ENCODE assay signal across 16 mouse cellular contexts in genomic region chr1:91046237-91046636, GRCm38 (mm10).
"Had no signal": no experiment of that assay in that cellular context is flagged by ENCODE, and none has a peak within 500 bp of the region (broad histone marks: within the 10 kb centered on the region; RNA-seq: fewer than 3 reads in every experiment).

No protein-coding gene starts in this region.

- ATAC-seq: intestine, postnatal 0 days had no signal

- H3K4me2 ChIP-seq: limb, embryonic 13.5 days; liver, embryonic 11.5 days; liver, embryonic 15.5 days; lung, embryonic 14.5 days; neural tube, embryonic 12.5 days had no signal

- H3K36me3 ChIP-seq: limb, embryonic 13.5 days; liver, embryonic 15.5 days; midbrain, embryonic 10.5 days; neural tube, embryonic 12.5 days had no signal

- H3K27me3 ChIP-seq: neural tube, embryonic 12.5 days had no signal

- H3K9me3 ChIP-seq: limb, embryonic 13.5 days; liver, embryonic 15.5 days; midbrain, embryonic 10.5 days; neural tube, embryonic 12.5 days had no signal

- DNase-seq: kidney, adult 8-10 months; kidney, postnatal 25 days; left cerebral cortex, postnatal 4 days; lung, embryonic 14.5 days; lung, postnatal 10 days; midbrain, embryonic 14.5 days; retina, postnatal 1 day; right cerebral cortex, postnatal 4 days; spleen, adult 18-20 months; thymus, postnatal 4 days had no signal

- H3K4me3 ChIP-seq: limb, embryonic 13.5 days; liver, embryonic 15.5 days; midbrain, embryonic 10.5 days; neural tube, embryonic 12.5 days had no signal

- H3K27ac ChIP-seq: limb, embryonic 13.5 days; liver, embryonic 15.5 days; midbrain, embryonic 10.5 days; neural tube, embryonic 12.5 days had no signal

- H3K9ac ChIP-seq: limb, embryonic 13.5 days; liver, embryonic 15.5 days; lung, embryonic 14.5 days; neural tube, embryonic 12.5 days had no signal

- H3K4me1 ChIP-seq: neural tube, embryonic 12.5 days had no signal
